Mouse (Mus musculus) thymus, adult 2 months (tissue): ENCODE results near the gene Etv6. TPM values are rescaled to one million over a fixed set of nuclear protein-coding genes. Genes with fewer than 3 reads are reported as not detected.

Experiments used
- DNase-seq: peaks from one replicate; pipeline ENCODE4 v3.0.0; 2021
- H3K27ac ChIP-seq: fragments of 200-500 bp; 2 replicates; pipeline ENCODE4 v1.5.1; 2012; ENCODE audit warnings: low read length, control low read depth; ENCODE audit not compliant: control insufficient read depth, insufficient read depth
- H3K27me3 ChIP-seq: fragments of 200-500 bp; 2 replicates; pipeline ENCODE4 v1.6.1; 2012; ENCODE audit warnings: mild to moderate bottlenecking, low read length, moderate library complexity, mixed read lengths; ENCODE audit not compliant: control insufficient read depth, insufficient read depth
- H3K36me3 ChIP-seq: fragments of 200-500 bp; 2 replicates; pipeline ENCODE4 v1.6.1; 2012; ENCODE audit warnings: mild to moderate bottlenecking, low read length, moderate library complexity; ENCODE audit not compliant: control insufficient read depth, insufficient read depth
- H3K4me1 ChIP-seq: fragments of 200-500 bp; replicated peaks from 2 replicates; pipeline ENCODE4 v1.6.1; 2012; ENCODE audit warnings: low read length; ENCODE audit not compliant: control insufficient read depth, insufficient read depth
- H3K4me3 ChIP-seq: fragments of 200-500 bp; 2 replicates; pipeline ENCODE4 v1.5.1; 2012; ENCODE audit warnings: mild to moderate bottlenecking, low read length, control low read depth, moderate library complexity; ENCODE audit not compliant: control insufficient read depth, insufficient read depth
- CTCF ChIP-seq: fragments of 200-500 bp; IDR thresholded peaks from 2 replicates; pipeline ENCODE4 v1.5.1; 2012; ENCODE audit warnings: mild to moderate bottlenecking, control low read depth, low read length, moderate library complexity, borderline replicate concordance; ENCODE audit not compliant: control insufficient read depth, poor library complexity, insufficient read depth; ENCODE audit errors: extremely low read depth
- POLR2A ChIP-seq: fragments of 200-500 bp; IDR thresholded peaks from 2 replicates; pipeline ENCODE4 v1.6.1; 2012; ENCODE audit warnings: mild to moderate bottlenecking, low read length, control low read depth, moderate library complexity; ENCODE audit not compliant: control insufficient read depth, poor library complexity, insufficient read depth; ENCODE audit errors: extremely low read depth
- WGBS: fragments of 180-500 bp; shearing (Covaris S2); methylation state at CpG from one replicate; pipeline ENCODE4 v1.1.7; 2018; 5-methylcytosine and 5-hydroxymethylcytosine counted together
- polyA plus RNA-seq: library from polyadenylated mRNA; depleted of rRNA; stranded (reverse); fragments of >200 nt; gene quantifications from 2 replicates; pipeline ENCODE4 v1.2.3, GENCODE M21; 2012

The Etv6 gene
- polyA plus RNA-seq, 1 experiment = 43.8 TPM

DNA sequence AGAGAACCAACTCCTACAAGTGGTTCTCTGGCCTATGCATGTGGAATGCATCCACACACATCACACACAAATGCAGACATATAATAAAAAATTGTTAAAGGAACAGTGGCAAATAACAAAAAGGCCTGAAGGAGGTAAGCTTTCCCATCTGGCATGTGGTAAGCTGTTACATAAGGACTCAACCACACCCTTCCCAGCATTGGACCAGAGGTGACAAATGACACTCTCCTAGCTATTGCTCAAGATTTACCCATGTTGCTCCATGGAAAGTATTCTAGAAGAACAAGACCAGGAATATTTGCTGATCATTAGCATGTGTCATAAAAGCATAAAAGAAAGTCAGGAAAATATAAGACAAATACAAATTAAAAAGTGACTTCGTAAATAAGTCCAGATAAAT lies 16.7 kb upstream of the Etv6 start:
- 100% methylated on average over 1 of the region's 1 CpGs for WGBS
- DNase-seq = no peak
- H3K4me1 ChIP-seq = no peaks in the 10 kb centered on the region

GRCm38 (mm10) chr6:134020821-134021220 lies 14.7 kb upstream of the Etv6 start:
- H3K27me3 ChIP-seq = no peaks in the 10 kb centered on the region
- H3K4me1 ChIP-seq = no peaks in the 10 kb centered on the region
- 35% methylated on average over 6 of the region's 6 CpGs for WGBS
- no peak overlapping the region for H3K27ac ChIP-seq
- no peaks in the 10 kb centered on the region for H3K36me3 ChIP-seq
- no peak for DNase-seq
- no peak overlapping the region for H3K4me3 ChIP-seq
- no peak for TF ChIP-seq CTCF
- TF ChIP-seq POLR2A = no peak

More for the DNA sequence above, 16.7 kb upstream of the Etv6 start:
- Histone ChIP-seq H3K4me3 (no peak overlapping the region), H3K27ac (no peak overlapping the region), H3K36me3 (no peaks in the 10 kb centered on the region), H3K27me3 (no peaks in the 10 kb centered on the region)
- TF ChIP-seq CTCF (no peak), POLR2A (no peak)

DNA sequence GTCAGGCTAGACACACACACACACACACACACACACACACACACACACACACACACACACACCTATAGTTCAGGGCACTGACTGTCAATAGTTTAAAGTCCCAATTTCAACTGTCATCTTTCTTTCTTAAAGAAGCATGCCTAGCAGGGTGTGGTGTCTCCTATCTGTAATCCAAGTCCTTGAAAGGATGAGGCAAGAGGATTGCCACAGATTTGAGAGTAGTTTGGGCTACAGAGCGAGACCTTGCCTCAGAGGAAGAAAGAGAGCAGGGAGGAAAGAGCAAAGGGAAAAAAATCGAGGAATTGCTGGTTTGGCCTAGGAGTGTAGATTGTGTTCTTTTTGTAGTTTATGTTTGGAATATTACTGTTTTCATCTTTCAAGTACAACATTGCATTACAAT lies 9.2 kb upstream of the Etv6 start:
- Histone ChIP-seq H3K4me3 (no peak overlapping the region), H3K27me3 (no peaks in the 10 kb centered on the region), H3K27ac (no peak overlapping the region), H3K4me1 (no peaks in the 10 kb centered on the region), H3K36me3 (no peaks in the 10 kb centered on the region)
- WGBS = 95% methylated on average over 2 of the region's 2 CpGs
- DNase-seq = no peak
- TF ChIP-seq CTCF (no peak), POLR2A (no peak)

DNA sequence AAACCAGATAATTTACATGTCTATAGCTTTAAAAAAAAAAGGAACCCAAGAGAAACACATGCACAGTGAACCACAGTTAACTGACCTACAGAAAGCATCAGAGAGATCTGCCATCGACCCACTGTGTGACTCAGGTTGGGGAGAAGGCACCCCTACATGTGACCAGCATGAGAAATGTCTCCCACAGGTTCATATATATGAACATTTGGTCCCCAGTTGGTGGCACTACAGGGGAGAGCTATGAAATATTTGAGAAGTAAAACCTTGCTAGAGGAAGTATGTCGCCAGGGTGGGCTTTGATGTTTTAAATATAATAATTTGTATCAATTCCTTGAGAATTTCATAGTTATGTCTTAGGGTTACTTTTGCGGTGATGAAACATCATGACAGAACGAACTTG lies 8.5 kb upstream of the Etv6 start:
- Histone ChIP-seq H3K27me3 (no peaks in the 10 kb centered on the region), H3K4me1 (no peaks in the 10 kb centered on the region), H3K27ac (no peak overlapping the region), H3K4me3 (no peak overlapping the region), H3K36me3 (no peaks in the 10 kb centered on the region)
- 74% methylated on average over 4 of the region's 4 CpGs for WGBS
- no peak for DNase-seq
- TF ChIP-seq CTCF (no peak), POLR2A (no peak)

- Histone ChIP-seq H3K27me3 (no peaks in the 10 kb centered on the region), H3K36me3 (no peaks in the 10 kb centered on the region), H3K4me3 (no peak overlapping the region), H3K27ac (no peak overlapping the region), H3K4me1 (peaks cover 5% of the 10 kb centered on the region)
- no peak for DNase-seq
- no peak for TF ChIP-seq CTCF
- TF ChIP-seq POLR2A = no peak
- WGBS = 92% methylated on average over 7 of the region's 7 CpGs
Observed at GRCm38 (mm10) chr6:134032451-134032850, 3.0 kb upstream of the Etv6 start.

GRCm38 (mm10) chr6:134034436-134034835 lies 1.1 kb upstream of the Etv6 start:
- no peak for DNase-seq
- WGBS = 5% methylated on average over 8 of the region's 8 CpGs

DNA sequence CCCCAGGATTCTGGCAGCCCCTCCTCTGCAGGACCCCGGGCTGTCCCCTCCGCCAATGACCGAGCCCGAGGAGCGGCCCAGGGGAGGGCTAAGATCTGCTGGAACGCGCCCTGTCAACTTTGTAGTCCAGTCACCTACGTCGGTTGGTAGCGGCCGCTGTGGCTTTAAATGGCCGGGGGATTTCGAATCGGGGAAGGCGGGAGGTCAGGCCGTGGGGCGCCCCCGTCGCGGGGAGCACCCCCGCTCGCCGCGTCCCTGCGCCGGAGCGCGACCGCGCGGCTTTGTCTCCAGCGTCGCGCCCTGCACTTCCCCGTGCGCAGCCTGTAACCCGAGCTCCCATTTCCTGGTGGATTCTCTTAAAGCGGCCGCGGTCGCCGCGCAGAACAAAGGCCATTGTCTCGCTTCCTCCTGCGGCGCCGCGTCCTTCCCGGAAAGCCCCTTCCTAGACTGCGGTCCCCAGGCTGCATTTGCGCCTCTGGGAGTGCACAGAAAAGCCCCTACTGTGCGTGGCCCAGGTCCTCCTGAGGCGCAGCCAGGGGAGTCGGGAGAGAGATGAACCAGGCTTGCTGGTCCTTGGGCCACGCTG lies 503 bp upstream of the Etv6 start:
- Histone ChIP-seq H3K36me3 (no peaks in the 10 kb centered on the region), H3K27ac (peak overlapping the region; percentile 70), H3K4me1 (peaks cover 19% of the 10 kb centered on the region), H3K4me3 (peak overlapping the region; percentile 97), H3K27me3 (no peaks in the 10 kb centered on the region)
- TF ChIP-seq CTCF (no peak), POLR2A (peak; percentile 58; the same call in 1 of the 2 replicates)
- DNase-seq = peak; percentile 63
- under 1% methylated on average over 55 of the region's 55 CpGs for WGBS

More at GRCm38 (mm10) chr6:134034436-134034835, 1.1 kb upstream of the Etv6 start:
- TF ChIP-seq CTCF = no peak
- TF ChIP-seq POLR2A = no peak
- H3K36me3 ChIP-seq = no peaks in the 10 kb centered on the region
- peak overlapping the region; percentile 2; the same call in 1 of the 2 replicates for H3K27ac ChIP-seq
- H3K4me1 ChIP-seq = peaks cover 16% of the 10 kb centered on the region
- peak overlapping the region; percentile 97 for H3K4me3 ChIP-seq
- no peaks in the 10 kb centered on the region for H3K27me3 ChIP-seq
